Mouse (Mus musculus): ENCODE measurements at regions not wholly inside any gene's neighbourhood (a gene's known extent, or its start where the extent isn't known, plus 50 kb on each side); places are given as distances from the start of the nearest gene placed in this dataset.
"Not testable (repeated sequence)": the region's sequence is repeated elsewhere in the genome, so short reads cannot be mapped to it uniquely, and the experiment has no call there.

DNA sequence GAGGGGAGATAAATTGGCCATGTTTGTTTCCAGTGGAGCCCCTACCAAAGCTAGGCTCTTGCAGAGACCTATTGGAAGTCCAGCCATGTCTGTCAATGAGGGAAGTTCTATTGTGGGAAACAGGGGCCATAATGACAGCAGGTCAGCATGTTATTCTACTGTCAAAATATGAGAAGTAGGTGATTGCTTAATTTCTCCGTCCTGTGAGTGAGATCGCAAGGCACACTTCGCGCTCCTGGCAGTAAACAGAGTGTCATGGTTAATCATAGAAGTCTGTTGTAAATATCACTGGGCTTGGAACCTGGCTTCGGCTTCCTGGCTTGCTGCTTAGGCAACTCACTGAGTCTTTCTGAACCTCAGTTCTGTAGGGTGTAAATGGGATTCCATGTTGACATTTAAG, 72.5 kb upstream of the Ccdc122 start:
- peak in 1 of 2 experiments; percentile 14 for DNase-seq

DNA sequence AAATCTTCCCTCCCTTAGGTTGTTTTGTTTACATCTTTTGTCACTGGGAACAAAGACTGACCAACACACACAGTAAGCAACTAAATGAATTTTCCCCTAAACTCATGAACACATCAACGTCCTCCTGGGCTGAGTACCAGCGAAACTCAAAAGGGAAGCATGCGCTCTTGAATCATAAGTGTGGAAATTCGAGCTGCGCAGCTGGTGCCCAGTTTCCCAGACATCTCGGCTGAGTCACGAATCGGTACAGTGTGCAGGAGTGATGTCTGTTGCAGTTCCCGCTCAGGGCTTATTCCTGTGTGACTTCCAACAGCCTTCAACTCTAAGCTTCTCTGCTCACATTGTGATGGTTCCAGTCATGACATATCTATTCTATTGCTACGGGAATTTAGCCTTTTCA, 77.7 kb upstream of the Ccdc122 start:
- DNase-seq, result no peak

DNA sequence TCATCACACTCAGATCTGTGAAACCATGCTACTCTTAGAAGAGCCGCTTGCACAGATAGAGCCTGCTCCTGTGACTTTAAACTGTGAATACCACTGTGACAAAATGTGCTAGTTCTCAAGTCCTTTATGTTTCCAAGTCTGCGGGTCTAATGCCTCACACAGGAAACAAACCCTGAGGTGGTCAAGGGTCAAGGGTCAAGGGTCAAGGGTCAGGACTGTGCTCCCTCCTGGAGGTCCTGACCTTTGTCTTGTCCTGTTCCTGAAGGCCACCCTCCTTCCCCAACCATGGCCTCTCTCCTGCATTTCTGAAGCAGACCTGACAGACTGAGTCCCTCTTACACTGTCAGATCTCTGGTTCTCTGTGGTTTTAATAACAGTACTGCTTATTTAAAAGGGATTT, 79.4 kb upstream of the Ccdc122 start:
- no peak for DNase-seq

DNA sequence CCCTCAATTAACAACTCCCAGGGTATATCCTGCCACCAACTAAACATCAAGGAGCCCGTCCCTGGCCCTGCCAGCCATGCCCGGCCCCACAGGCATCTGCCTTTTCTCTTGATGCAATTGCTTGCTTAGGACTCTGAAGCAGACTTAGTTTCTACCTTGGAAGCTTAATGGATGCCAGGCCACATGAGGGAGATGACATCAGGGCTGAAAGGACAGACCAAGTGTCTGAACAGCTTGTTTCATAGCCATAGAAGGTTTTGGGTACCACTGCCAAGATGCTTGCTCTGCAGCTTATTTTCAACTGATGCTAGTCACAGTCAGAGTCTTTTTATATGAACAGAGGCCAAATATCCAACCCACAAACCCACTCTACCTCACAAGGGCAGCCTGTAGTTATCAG, 83.4 kb upstream of the Ccdc122 start:
- DNase-seq, result no peak

DNA sequence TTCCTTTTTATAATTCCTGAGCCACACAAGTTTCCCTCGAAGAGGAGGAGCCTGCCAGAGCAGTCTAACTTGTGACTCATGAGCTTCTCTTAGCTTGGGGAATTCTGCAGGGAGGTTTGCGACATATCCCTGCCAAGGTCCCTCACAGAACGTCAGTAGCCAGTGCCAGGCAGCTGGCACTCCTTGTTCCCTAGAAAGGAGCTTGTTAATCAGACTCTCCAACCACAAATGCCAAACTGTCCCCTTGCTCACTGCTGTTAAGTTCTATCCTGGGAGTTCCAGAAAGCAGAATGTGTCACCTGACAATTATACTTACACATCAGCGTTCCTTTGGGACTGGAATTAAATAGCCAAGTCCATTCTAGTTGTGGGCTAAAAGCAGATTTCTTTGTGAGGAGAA, 85.1 kb upstream of the Ccdc122 start:
- DNase-seq, result peak; percentile 70 to 88

DNA sequence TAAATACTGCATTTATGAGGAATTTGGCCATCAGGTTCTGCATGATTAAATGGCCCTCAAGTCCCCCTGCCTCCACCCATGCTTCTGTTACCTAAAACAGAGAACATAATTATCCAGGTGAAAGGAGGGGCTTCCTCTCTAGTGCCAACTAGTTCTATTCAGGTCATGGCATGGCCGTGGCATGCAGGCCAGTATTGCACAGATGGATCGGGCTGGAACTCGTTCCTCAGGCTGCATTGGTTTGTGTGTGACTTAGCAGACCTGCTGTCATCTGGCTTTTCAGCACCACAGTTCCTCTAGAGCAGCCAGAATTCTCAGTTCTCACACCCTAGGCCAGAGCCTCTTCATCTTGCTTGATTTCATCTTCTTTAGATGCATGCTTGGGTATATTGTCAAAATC, 87.2 kb upstream of the Ccdc122 start:
- DNase-seq, result peak; percentile 9 to 41

DNA sequence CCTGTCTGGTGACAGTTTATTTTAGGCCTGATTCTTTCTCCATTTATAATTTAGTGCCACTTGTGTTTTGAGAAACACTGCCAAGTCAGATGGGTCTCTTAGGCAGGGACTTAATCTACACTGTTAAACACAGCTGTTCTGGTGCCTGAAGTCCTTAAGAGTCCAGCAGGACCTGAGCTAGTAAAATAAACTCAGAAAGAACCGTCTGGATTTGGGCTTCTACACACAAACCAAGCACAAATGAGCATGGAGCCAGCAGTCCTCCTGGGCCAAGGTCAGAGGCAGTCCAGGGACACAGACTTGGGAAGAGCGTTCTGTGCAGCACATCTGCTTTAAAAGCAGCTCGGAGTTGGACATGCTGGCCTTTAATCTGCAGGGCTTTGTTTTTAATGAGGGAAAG, 87.6 kb upstream of the Ccdc122 start:
- peak; percentile 74 to 82 for DNase-seq

DNA sequence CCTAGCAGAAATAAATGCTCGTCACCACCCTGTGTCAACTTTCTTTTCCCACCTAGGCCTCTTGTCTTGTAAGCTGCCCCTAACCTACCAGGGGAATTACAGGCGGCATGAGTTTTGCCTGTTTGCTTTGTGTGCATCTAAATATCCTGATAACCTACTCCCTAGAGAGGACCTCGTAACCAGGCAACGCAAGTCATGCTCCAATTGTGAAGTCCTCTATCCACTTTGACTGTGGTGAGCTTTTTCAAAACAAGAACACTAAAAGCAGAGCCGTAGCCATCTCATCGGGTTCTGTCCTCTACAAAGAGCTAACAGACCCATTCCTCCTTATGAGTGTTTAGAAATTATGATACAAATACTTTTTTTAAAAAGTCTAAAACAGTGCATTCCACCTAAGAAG, 88.1 kb upstream of the Ccdc122 start:
- peak; percentile 38 to 53 for DNase-seq

DNA sequence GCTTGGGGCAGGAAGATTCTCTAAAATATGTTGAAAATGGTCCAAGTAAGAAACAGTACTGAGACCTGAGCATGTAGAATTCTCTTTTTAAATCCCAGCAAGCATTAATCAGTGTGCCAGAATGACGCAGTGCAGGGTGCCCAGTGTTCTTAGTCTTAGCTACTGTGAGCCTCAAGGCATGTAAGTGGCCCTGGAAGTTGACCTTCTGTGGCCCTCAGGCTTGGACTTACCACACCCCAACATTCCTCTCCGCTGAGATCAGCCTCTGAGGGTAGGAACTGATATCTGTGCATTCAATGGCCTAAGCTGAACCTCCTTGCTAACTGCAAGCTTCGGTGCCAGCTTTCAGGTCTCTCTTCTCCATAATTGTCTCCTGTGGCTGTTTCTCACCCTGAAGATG, 89.4 kb upstream of the Ccdc122 start:
- peak; percentile 60 to 68 for DNase-seq

DNA sequence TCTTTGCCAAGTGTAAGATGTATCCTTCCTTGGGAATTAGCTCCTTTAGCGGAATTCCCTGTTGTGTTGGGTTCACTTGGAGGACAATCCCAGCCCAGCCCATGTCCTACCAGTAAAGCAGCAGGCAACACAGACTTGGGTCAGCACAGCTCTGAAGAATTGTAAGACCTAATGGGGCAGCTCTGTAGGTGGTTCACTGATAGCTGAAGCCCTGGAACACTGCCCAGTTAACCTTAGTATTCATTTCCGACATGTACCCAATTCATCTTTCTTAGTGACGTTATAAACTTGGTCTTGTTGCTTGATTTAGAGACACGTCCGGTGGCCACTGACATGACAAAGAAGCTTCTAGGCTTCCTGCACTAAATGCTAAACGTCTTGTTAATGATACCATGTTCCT, 90.9 kb upstream of the Ccdc122 start:
- no peak for DNase-seq

DNA sequence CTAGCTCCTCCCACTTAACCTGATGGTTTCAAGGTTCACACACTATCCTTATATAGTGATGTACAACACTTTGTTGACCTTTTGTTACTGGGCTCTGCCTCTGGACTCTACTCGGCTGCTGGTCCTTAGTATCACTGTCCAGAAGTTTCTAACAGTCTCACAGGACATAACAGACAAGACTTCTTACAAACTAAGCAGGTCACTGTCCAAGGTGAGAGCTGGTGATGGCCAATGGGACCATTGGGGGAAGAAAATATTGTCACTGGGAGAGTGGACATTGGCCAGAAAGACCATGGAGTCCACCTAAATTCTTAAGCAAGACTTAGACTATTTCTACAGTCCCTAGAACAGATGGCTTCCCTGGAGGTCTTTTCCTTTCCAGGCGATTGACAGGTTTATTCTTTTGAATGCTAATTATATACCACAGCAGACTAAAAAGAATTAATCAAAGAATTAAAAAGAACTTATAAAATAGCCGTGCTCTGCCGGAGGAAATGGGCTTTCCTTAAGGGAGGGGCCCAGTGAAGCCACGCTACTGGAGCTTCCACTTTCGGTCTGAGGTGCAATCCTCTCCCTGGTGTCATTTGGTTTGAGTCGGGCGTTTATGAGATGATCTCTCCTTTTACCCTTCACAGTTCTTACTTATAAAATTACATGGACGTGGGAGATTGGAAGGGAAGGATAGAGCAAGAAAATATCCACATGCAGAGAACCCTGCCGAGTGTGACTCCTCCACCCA, 94.9 kb upstream of the Ccdc122 start:
- no peak for DNase-seq

DNA sequence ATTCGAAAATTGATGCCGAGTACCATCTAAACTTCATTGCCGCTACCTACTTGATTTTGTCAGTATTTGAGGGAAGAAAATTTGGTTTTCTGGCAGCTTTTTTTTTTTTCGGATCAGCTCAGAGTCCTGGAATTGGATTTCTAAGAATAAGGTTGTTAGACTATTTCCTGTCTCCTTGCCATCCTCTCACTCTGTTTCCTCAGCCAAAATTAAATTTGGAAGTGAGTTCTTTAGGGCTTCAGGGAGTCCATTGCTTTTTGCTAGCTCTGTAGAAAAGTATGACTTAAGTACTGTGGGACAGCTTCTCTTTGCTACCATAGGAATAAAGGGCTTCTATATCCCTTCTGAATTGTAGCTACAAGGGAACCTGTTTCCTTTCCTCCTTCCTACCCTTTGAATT, 96.1 kb upstream of the Ccdc122 start:
- DNase-seq, result no peak

DNA sequence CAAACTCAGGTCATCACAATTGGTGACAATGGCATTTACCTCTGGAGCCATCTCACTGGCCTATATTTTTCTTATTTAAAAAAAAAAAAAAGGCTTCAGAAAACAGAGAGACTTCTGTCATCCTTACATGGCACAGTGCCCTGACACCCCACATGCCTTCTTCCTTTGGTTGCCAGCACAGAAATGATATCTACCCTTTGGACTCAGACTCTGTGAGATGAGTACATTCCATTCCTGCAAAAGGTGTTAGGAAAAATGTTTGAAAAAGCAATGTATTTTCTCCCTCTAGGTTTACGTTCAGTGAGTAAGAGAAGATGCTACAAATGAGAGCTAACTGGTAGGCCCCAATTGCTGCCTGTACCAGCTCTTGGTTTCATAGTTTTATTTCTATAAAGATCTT, 99.9 kb upstream of the Ccdc122 start:
- no peak for DNase-seq

DNA sequence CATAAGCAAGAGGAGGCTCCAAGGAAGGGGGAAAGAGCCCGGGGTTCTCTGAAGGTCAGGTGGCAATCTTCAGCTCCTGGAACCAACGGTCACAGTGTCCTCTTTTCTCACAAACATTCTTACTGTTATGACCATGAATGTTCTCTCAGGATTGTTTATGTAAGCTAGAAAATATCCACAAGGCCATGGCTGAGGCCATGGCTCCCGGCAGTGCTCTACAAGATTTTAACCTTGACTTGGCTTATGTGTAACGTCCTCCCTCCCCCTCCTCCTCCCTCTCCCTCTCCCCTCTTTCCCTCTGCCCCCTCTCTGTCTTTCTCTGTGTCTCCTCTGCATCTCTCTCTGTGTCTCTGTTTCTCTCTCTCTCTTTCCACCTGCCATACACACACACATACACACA, 100.5 kb upstream of the Ccdc122 start:
- not testable (repeated sequence) for DNase-seq

DNA sequence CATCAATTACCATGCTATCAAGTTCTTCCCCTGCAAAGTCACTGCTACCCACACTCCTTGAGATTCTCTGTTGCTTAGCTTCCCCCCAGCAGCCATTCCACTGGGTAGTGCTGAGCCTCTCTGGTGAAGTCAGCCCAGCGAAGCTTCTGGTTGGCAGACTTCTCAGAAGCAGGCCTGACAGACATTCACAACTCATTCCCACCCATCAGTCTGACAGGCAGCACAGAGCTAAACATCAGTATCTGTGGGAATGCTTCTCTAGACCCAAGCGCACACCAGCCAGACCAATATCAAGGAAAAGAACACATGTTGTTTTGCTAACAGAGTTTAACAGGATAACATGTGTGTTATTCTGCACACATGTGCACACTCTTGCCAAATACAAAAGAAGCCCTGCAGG, 101.1 kb upstream of the Ccdc122 start:
- DNase-seq, result no peak

DNA sequence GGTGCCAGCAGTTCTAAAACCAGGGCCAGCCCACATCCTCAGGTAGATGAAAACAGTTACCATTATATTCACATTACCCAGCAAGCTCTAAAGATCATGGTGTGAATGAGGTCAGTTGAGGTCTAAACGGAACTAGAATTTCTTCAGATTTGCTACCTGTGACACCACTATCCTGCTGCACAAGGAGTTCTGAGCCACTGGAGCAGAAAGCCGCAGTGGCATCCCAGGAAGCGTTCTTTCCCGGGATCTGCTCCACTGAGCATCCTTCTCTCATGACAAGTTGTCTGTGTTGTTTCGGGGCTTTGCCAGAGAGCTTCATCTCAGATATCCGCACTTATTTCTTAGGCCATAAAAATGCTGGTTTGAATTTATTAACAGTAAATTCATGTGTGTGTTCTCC, 103.7 kb upstream of the Ccdc122 start:
- no peak for DNase-seq

DNA sequence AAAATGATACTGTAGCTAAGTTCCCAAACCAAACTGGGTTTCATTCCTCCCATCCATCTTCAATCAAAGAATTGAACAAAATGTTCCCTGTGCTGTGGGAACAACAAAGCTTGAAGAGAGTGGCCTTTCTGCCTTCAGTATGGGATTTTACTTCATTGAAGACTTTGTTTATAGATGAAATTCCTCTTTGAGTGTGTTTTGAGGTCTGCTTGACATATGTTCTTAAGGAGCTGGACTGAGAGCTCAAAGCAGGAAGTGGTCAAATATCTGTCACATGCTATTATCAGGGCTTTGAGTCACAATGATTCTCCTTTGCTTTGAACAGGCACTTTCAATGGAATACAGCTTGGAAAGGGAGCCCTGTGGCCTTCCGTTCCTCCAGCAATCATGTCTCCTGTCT, 105.2 kb upstream of the Ccdc122 start:
- no peak for DNase-seq

DNA sequence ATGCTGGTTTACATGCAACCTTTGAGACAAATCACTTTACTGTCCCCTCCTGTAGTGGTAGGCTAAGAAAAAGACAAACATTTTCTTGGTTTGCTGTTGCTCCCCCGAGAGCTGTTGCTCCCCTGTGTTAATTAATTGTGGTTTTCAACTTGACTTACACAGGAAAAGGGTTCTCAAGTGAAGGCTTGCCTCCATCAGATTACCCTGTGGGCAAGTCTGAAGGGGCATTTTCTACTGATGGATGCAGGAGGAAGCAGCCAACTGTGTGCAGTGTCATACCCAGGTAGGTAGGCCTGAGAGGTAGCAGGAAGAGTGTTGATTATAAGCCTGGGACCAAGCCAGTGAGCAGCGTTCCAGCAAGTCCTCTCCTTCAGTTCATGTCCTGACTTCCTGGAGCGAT, 107.0 kb upstream of the Ccdc122 start:
- no peak for DNase-seq

DNA sequence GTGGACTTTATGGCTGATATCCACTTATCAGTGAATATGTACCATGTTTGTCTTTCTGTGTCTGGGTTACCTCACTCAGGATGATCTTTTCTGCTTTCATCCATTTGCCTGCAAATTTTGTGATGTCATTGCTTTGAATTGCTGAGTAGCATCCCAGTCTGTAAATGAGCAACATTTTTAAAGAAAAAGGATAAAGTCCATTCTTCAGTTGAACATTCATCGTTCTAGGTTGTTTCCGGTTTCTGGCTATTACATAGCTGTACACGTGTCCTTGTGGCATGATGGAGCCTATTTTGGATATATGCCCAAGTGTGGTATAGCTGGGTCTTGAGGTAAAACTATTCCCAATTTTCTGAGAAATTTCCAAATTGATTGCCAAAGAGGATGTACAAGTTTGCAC, 107.9 kb upstream of the Ccdc122 start:
- DNase-seq, result no peak

DNA sequence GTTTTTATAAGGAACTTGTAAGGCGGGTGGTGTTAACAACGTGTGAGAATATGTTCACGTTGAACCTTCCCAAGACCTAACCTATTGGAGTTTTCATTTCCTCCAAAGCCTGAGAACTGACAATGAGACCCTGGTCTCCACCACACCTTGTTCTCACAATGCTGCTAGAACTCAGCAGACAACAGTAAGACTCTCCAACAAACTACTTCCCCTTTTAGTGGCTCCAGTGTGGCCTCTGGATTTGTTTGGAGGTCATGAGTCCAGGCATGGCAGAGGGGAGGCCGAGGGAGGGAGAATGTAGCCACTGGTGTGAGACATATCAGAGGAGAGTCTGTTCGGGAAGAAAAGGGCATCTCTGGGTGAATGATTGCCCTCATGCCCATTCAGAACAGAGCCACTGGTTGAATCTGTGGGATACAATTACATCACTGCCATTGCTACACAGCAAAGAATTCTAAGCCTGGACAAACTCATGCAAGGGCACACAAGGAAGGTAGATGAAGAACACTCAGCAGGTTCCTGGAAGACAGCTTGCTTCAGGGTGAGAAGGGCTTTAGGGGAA, 109.2 kb upstream of the Ccdc122 start:
- no peak for DNase-seq

DNA sequence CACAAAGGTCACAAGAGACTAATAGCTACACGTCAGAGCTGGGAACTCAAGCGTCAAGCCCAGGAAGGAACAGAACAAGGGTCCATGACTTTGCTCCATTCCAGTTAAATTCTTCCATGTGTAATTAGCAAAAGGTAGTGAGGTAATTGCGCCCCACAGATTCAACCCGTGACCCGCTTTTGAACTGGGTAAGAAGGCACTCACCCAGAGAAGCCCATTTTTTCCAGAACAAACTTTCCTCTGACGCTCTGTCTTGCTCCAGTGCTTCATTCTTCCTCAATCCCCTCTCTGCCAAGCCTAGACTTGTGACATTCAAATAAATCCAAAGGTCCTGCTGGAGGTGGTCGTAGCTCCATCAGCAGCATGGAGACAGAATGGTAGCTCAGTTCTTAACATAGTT, 110.2 kb upstream of the Ccdc122 start:
- no peak for DNase-seq

DNA sequence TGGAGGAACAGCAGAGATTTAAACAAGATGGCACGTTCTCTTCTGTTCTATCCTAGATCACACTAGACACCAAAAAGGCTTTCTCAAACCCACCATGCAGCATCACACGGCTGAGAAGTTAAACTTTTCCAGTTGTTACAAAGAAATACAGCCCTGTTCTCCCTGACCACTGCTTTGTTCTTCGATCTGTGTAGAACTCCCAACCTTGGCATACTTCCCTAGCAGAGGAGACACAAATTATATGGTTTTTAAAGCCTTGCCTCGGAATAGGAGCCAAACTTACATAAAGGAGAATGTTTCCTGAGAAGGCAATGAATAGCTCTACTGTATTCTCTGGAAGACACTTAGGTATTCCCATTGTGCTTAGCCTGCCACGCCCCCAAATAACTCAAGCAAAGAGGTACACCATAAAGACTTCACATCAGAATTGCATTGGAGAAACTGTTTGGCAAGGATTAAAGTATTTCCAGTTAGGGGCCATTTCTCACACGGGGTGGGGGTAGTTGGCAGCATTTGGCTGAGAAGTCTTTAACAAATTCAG, 114.1 kb upstream of the Ccdc122 start:
- no peak for DNase-seq

DNA sequence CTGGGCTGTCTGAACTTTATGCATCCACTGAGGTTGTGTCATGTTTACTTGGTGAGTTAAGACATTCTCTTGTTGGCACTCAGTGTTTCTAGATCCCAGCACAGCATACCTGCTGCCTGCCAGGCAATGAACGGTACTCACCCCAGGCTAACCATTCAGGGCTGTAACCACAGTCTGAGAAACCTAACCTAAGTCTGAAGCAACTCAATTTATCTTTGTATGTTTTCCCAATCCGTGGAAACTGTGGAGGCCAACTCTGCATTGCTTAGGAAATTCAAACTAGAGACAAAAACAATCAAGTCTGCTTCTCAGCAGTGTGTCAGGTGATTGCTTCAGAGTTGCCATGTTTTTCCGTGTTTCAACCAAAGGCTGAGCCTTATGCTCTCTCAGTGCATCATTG, 118.5 kb upstream of the Ccdc122 start:
- DNase-seq, result no peak
